Comparison of ENCODE assay signal across 7 mouse cellular contexts in genomic region chr15:95762661-95763303, GRCm38 (mm10). TPM values are rescaled to one million over a fixed set of nuclear protein-coding genes. Genes with fewer than 3 reads are reported as not detected.
DNase-seq lines count a peak whose midpoint lies in the region; ATAC-seq and TF ChIP-seq lines count a peak whose summit lies in the region.

No protein-coding gene starts in this region.

- no peaks in the 10 kb centered on the region for H3K9me3 ChIP-seq in intestine, postnatal 0 days (ENCODE audit: control insufficient read depth)
- H3K9me3 ChIP-seq in limb, embryonic 11.5 days (ENCODE audit: control insufficient read depth, low read length): no peaks in the 10 kb centered on the region
- H3K9me3 ChIP-seq in midbrain, embryonic 16.5 days (replicated peaks; ENCODE audit: control insufficient read depth, low read length, poor library complexity, severe bottlenecking): no peaks in the 10 kb centered on the region

- H3K27ac ChIP-seq in intestine, postnatal 0 days (ENCODE audit: low read depth, low read length): no peak overlapping the region
- H3K27ac ChIP-seq in limb, embryonic 11.5 days (replicated peaks; ENCODE audit: low read depth, low read length): no peak overlapping the region
- no peak overlapping the region for H3K27ac ChIP-seq in midbrain, embryonic 16.5 days (ENCODE audit: low read length)

- no peaks in the 10 kb centered on the region for H3K4me1 ChIP-seq in intestine, postnatal 0 days (replicated peaks; ENCODE audit: control insufficient read depth, insufficient read depth, low read length)
- H3K4me1 ChIP-seq in limb, embryonic 11.5 days (ENCODE audit: control insufficient read depth, insufficient read depth, low read length): no peaks in the 10 kb centered on the region
- no peaks in the 10 kb centered on the region for H3K4me1 ChIP-seq in midbrain, embryonic 16.5 days (ENCODE audit: control insufficient read depth, insufficient read depth, low read length)

- H3K9ac ChIP-seq in intestine, postnatal 0 days (ENCODE audit: low read depth, low read length): no peak overlapping the region
- H3K9ac ChIP-seq in limb, embryonic 11.5 days (ENCODE audit: low read length): no peak overlapping the region
- no peak overlapping the region for H3K9ac ChIP-seq in midbrain, embryonic 16.5 days (ENCODE audit: low read depth, low read length)

- ATAC-seq in intestine, postnatal 0 days: peak; percentile 60; the same call in 1 of the 2 replicates
- no peak; the same call in 1 of the 2 replicates for ATAC-seq in limb, embryonic 11.5 days (ENCODE audit: insufficient number of reproducible peaks, low FRiP score, low TSS enrichment, low read depth)
- ATAC-seq in midbrain, embryonic 16.5 days: peak; percentile 78; the same call in 1 of the 2 replicates

- no peaks in the 10 kb centered on the region for H3K36me3 ChIP-seq in intestine, postnatal 0 days (ENCODE audit: control insufficient read depth, insufficient read depth)
- H3K36me3 ChIP-seq in limb, embryonic 11.5 days (ENCODE audit: control insufficient read depth, insufficient read depth, low read length): no peaks in the 10 kb centered on the region
- H3K36me3 ChIP-seq in midbrain, embryonic 16.5 days (ENCODE audit: control insufficient read depth, insufficient read depth, low read length): no peaks in the 10 kb centered on the region

- peak; percentile 90 for TF ChIP-seq CTCF in intestine, postnatal 0 days (IDR thresholded peaks at IDR 0.05; ENCODE audit: low read depth)

- DNase-seq in ZHBTc4 (ENCODE audit: low read depth, low spot score): peak; percentile 79
- DNase-seq in cerebellum, adult 9-11 months: peak; percentile 50
- DNase-seq in frontal cortex, postnatal 36 days (ENCODE audit: low spot score in 2 of 2): peak; percentile 56 to 68
- peak; percentile 87 for DNase-seq in limb, embryonic 11.5 days (ENCODE audit: low spot score)
- DNase-seq in spleen, adult 18-20 months: peak; percentile 36 to 70

- no peak overlapping the region for H3K4me2 ChIP-seq in intestine, postnatal 0 days (replicated peaks; ENCODE audit: low read depth)
- no peak overlapping the region for H3K4me2 ChIP-seq in limb, embryonic 11.5 days (ENCODE audit: low read depth, severe bottlenecking)
- no peak overlapping the region for H3K4me2 ChIP-seq in midbrain, embryonic 16.5 days (ENCODE audit: low read length)

- no peak overlapping the region for H3K4me3 ChIP-seq in intestine, postnatal 0 days (ENCODE audit: low read depth, low read length)
- H3K4me3 ChIP-seq in limb, embryonic 11.5 days (ENCODE audit: low read depth, low read length): no peak overlapping the region
- H3K4me3 ChIP-seq in midbrain, embryonic 16.5 days (ENCODE audit: low read depth, low read length): no peak overlapping the region

- WGBS in intestine, postnatal 0 days: 38% methylated on average over 12 of the region's 12 CpGs
- WGBS in limb, embryonic 11.5 days: 35% methylated on average over 12 of the region's 12 CpGs
- WGBS in midbrain, embryonic 16.5 days: 36% methylated on average over 12 of the region's 12 CpGs

- H3K27me3 ChIP-seq in intestine, postnatal 0 days (replicated peaks; ENCODE audit: control insufficient read depth, insufficient read depth, low read length): no peaks in the 10 kb centered on the region
- no peaks in the 10 kb centered on the region for H3K27me3 ChIP-seq in limb, embryonic 11.5 days (ENCODE audit: control insufficient read depth, insufficient read depth, low read length)
- H3K27me3 ChIP-seq in midbrain, embryonic 16.5 days (ENCODE audit: control insufficient read depth, insufficient read depth, low read depth, low read length): no peaks in the 10 kb centered on the region; the same call in 1 of the 2 replicates

RNA-seq across cellular contexts. Expression of gene Ano6, which starts 27.9 kb away (rescaled TPM):
- polyA plus RNA-seq in intestine, postnatal 0 days (2015; fragmentation: Nextera tagmentation; extraction: Ambion mirVana): 23.9 and 30.5 TPM in 2 replicates
- polyA plus RNA-seq in limb, embryonic 11.5 days (2014; fragmentation: Nextera tagmentation; extraction: Ambion mirVana): 41.9 and 51.3 TPM in 2 replicates
- polyA plus RNA-seq in midbrain, embryonic 16.5 days (2015; fragmentation: Nextera tagmentation; extraction: Ambion mirVana): 24.6 and 28.2 TPM in 2 replicates
